ENCODE assay signal across 9 mouse cellular contexts in the genomic region with DNA sequence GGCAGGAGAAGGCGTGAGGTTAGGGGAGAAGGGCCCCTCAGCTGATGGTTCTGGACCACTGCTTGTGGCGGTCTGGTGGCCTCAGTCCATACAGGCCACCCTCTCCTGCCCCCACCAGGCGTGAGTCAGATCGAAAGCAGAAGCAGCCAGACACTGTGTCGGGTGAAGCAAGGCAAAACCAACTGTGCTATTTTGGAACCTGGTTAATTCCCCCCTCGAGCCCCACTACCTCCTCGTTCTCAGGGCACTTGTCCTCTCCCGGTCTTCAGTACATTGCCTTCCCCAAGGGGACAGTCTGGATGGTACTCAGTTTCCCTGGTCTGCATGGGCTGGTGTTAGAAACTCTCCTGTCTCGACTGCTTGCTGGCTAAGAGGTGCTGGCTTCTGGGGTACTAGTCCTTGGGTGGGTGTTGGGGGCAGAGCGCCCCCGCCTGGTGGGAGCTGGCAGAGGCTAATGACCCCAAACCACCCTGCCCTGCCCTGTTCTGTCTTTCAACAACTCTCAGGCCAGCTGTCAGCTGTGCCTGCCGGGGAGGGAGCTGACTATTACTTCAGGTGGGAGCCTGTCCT. TPM values are rescaled to one million over a fixed set of nuclear protein-coding genes. Genes with fewer than 3 reads are reported as not detected.
DNase-seq lines count a peak whose midpoint lies in the region; ATAC-seq and TF ChIP-seq lines count a peak whose summit lies in the region.
"Had no signal": no experiment of that assay in that cellular context is flagged by ENCODE, and none has a peak within 500 bp of the region (broad histone marks: within the 10 kb centered on the region; RNA-seq: fewer than 3 reads in every experiment).

No protein-coding gene starts in this region.

- no peaks in the 10 kb centered on the region for H3K36me3 ChIP-seq in intestine, postnatal 0 days (ENCODE audit: control insufficient read depth, insufficient read depth)
- no peaks in the 10 kb centered on the region for H3K36me3 ChIP-seq in myocyte (ENCODE audit: control insufficient read depth, insufficient read depth)
- H3K36me3 ChIP-seq: neural tube, embryonic 12.5 days had no signal

- H3K27me3 ChIP-seq in intestine, postnatal 0 days (replicated peaks; ENCODE audit: control insufficient read depth, insufficient read depth, low read length): no peaks in the 10 kb centered on the region
- no peaks in the 10 kb centered on the region for H3K27me3 ChIP-seq in myocyte (ENCODE audit: control insufficient read depth, insufficient read depth, insufficient read length)
- H3K27me3 ChIP-seq: neural tube, embryonic 12.5 days had no signal

- H3K27ac ChIP-seq in intestine, postnatal 0 days (ENCODE audit: low read depth, low read length): no peak overlapping the region
- H3K27ac ChIP-seq: neural tube, embryonic 12.5 days had no signal

- TF ChIP-seq CTCF in intestine, postnatal 0 days (IDR thresholded peaks at IDR 0.05; ENCODE audit: low read depth): peak; percentile 55

- no peaks in the 10 kb centered on the region for H3K79me2 ChIP-seq in myocyte (ENCODE audit: control insufficient read depth, insufficient read depth)

- H3ac ChIP-seq in myocyte (ENCODE audit: control insufficient read depth, insufficient read length): no peak overlapping the region

- H3K4me2 ChIP-seq in intestine, postnatal 0 days (replicated peaks; ENCODE audit: low read depth): 0 out of 2 replicates have a peak overlapping the region, but pooled peaks have one; percentile 9
- peak overlapping the region; percentile 48 for H3K4me2 ChIP-seq in myocyte (ENCODE audit: low read depth)
- H3K4me2 ChIP-seq: neural tube, embryonic 12.5 days had no signal

- no peak overlapping the region for H3K9ac ChIP-seq in intestine, postnatal 0 days (ENCODE audit: low read depth, low read length)
- H3K9ac ChIP-seq: neural tube, embryonic 12.5 days had no signal

- TF ChIP-seq POLR2A in myocyte (IDR thresholded peaks at IDR 0.05; ENCODE audit: insufficient read length, low read depth): no peak

- 46% methylated on average over 12 of the region's 12 CpGs for WGBS in intestine, postnatal 0 days

- H3K9me3 ChIP-seq in intestine, postnatal 0 days (ENCODE audit: control insufficient read depth): no peaks in the 10 kb centered on the region

- no peaks in the 10 kb centered on the region for H3K4me1 ChIP-seq in intestine, postnatal 0 days (replicated peaks; ENCODE audit: control insufficient read depth, insufficient read depth, low read length)
- H3K4me1 ChIP-seq: neural tube, embryonic 12.5 days had no signal

- peak; percentile 15 to 32 for DNase-seq in right cerebral cortex, adult 2 months (ENCODE audit: low spot score in 2 of 2)
- no peak for DNase-seq in right cerebral cortex, postnatal 4 days
- DNase-seq in gastrocnemius, adult 8-10 months (ENCODE audit: low spot score in 2 of 2): peak; percentile 73 to 79
- DNase-seq in yolk sac, embryonic 10.5 days (ENCODE audit: low spot score): no peak
- DNase-seq in embryo, embryonic 11 days: no peak
- DNase-seq in cerebellum, postnatal 25 days: no peak

- H3K4me3 ChIP-seq in intestine, postnatal 0 days (ENCODE audit: low read depth, low read length): no peak overlapping the region
- no peak overlapping the region for H3K4me3 ChIP-seq in myocyte
- H3K4me3 ChIP-seq: neural tube, embryonic 12.5 days had no signal

- 0 out of 2 replicates have a peak, but pooled peaks have one; percentile 26 for ATAC-seq in intestine, postnatal 0 days

TF ChIP-seq in myocyte, 11 proteins besides CTCF, POLR2A, EP300 and RAD21:
- TF ChIP-seq USF1 (IDR thresholded peaks at IDR 0.05; ENCODE audit: low read depth): no peak
- peak; percentile 56 to 93 (median 70) for TF ChIP-seq MYOD1 (IDR thresholded peaks at IDR 0.05; ENCODE audit: control insufficient read depth in 1 of 3, insufficient read length in 2 of 3, low read depth in 2 of 3)
- peak; percentile 26 to 87 (median 33) for TF ChIP-seq MYOG (IDR thresholded peaks at IDR 0.05; ENCODE audit: control insufficient read depth in 1 of 3, insufficient read depth in 1 of 3, insufficient read length in 2 of 3, low read depth in 2 of 3)
- no peak for TF ChIP-seq SRF (IDR thresholded peaks at IDR 0.05; ENCODE audit: control insufficient read depth, insufficient read length, low read depth)
- no peak for TF ChIP-seq REST (IDR thresholded peaks at IDR 0.05; ENCODE audit: insufficient read depth, insufficient read length)
- no peak for TF ChIP-seq E2F4 (IDR thresholded peaks at IDR 0.05; ENCODE audit: insufficient read depth)
- no peak for TF ChIP-seq MAX (IDR thresholded peaks at IDR 0.05; ENCODE audit: low read depth)
- peak; percentile 30 for TF ChIP-seq TCF12 (IDR thresholded peaks at IDR 0.05; ENCODE audit: insufficient read depth, poor library complexity, severe bottlenecking)
- peak; percentile 59 for TF ChIP-seq TCF3 (IDR thresholded peaks at IDR 0.05; ENCODE audit: insufficient read length, low read depth)
- TF ChIP-seq POLR2AphosphoS2 (IDR thresholded peaks at IDR 0.05; ENCODE audit: insufficient read length, low read depth): no peak
- no peak for TF ChIP-seq CEBPB (IDR thresholded peaks at IDR 0.05; ENCODE audit: insufficient read depth, poor library complexity, severe bottlenecking)

RNA-seq across cellular contexts. Expression of gene Tfeb, which starts 32.0 kb away (rescaled TPM):
- total RNA-seq in gastrocnemius, adult 8-10 months (2022): 100 to 1,000 TPM; 102 to 107 (median 103) TPM
- 30.0 and 34.5 TPM in 2 replicates for polyA plus RNA-seq in intestine, postnatal 0 days (2015; fragmentation: Nextera tagmentation; extraction: Ambion mirVana)
- polyA plus RNA-seq in myocyte (2012; fragmentation: generic; extraction: Trizol): 16.5 TPM

RNA-seq across cellular contexts. Expression of gene Pgc, which starts 42.1 kb away (rescaled TPM):
- not detected for total RNA-seq in gastrocnemius, adult 8-10 months (2022)
- 7.4 and 24.6 TPM in 2 replicates for polyA plus RNA-seq in intestine, postnatal 0 days (2015; fragmentation: Nextera tagmentation; extraction: Ambion mirVana)
- polyA plus RNA-seq in myocyte (2012; fragmentation: generic; extraction: Trizol): not detected
- polyA plus RNA-seq: neural tube, embryonic 12.5 days had no signal

Comparison
In these comparisons a context has a peak if more than half of its experiments do, and no peak if none do; other contexts are left out.
1. DNase-seq: peak in right cerebral cortex, adult 2 months (2 of 2) and gastrocnemius, adult 8-10 months (2 of 2); none in right cerebral cortex, postnatal 4 days (single experiment), yolk sac, embryonic 10.5 days (single experiment), embryo, embryonic 11 days (single experiment) and cerebellum, postnatal 25 days (0 of 2).